Mouse (Mus musculus): ENCODE measurements around the gene Dclk2. TPM values are rescaled to one million over a fixed set of nuclear protein-coding genes. Genes with fewer than 3 reads are reported as not detected.

Dclk2 gene
- polyA plus RNA-seq, 1 experiment from 2014 or later, result 3.4 TPM

GRCm38 (mm10) chr3:86762456-86762855, 158.2 kb downstream of the Dclk2 start:
- WGBS, result 87% methylated on average over 4 of the region's 4 CpGs
- no peak overlapping the region for H3K27ac ChIP-seq
- no peak overlapping the region for H3K4me3 ChIP-seq (replicated peaks)
- H3K9me3 ChIP-seq (replicated peaks), result no peaks in the 10 kb centered on the region
- no peaks in the 10 kb centered on the region for H3K36me3 ChIP-seq
- H3K4me1 ChIP-seq, result no peaks in the 10 kb centered on the region
- H3K9ac ChIP-seq, result no peak overlapping the region
- H3K27me3 ChIP-seq, result no peaks in the 10 kb centered on the region
- H3K4me2 ChIP-seq, result no peak overlapping the region
- no peak for ATAC-seq (replicated peaks; ENCODE audit: low FRiP score)

- 87% methylated on average over 6 of the region's 6 CpGs for WGBS
- Histone ChIP-seq H3K4me3 (replicated peaks) (no peak overlapping the region), H3K27me3 (no peaks in the 10 kb centered on the region), H3K9me3 (replicated peaks) (no peaks in the 10 kb centered on the region), H3K4me1 (no peaks in the 10 kb centered on the region), H3K9ac (no peak overlapping the region), H3K27ac (no peak overlapping the region), H3K4me2 (no peak overlapping the region), H3K36me3 (no peaks in the 10 kb centered on the region)
- ATAC-seq (replicated peaks; ENCODE audit: low FRiP score), result no peak
These were observed 158.6 kb downstream of the Dclk2 start for GRCm38 (mm10) chr3:86762036-86762415.

GRCm38 (mm10) chr3:86761095-86762035, 159.3 kb downstream of the Dclk2 start:
- Histone ChIP-seq H3K9ac (no peak overlapping the region), H3K27me3 (no peaks in the 10 kb centered on the region), H3K9me3 (replicated peaks) (no peaks in the 10 kb centered on the region), H3K4me3 (replicated peaks) (no peak overlapping the region), H3K36me3 (no peaks in the 10 kb centered on the region), H3K27ac (no peak overlapping the region), H3K4me2 (no peak overlapping the region), H3K4me1 (no peaks in the 10 kb centered on the region)
- 61% methylated on average over 9 of the region's 9 CpGs for WGBS
- ATAC-seq (replicated peaks; ENCODE audit: low FRiP score), result peak; percentile 69; the same call in 1 of the 2 replicates

- Histone ChIP-seq H3K27me3 (no peaks in the 10 kb centered on the region), H3K4me1 (no peaks in the 10 kb centered on the region), H3K27ac (no peak overlapping the region), H3K4me2 (no peak overlapping the region), H3K4me3 (replicated peaks) (no peak overlapping the region), H3K9me3 (replicated peaks) (no peaks in the 10 kb centered on the region), H3K9ac (no peak overlapping the region), H3K36me3 (no peaks in the 10 kb centered on the region)
- no peak for ATAC-seq (replicated peaks; ENCODE audit: low FRiP score)
- 75% methylated on average over 7 of the region's 7 CpGs for WGBS
These were observed 160.2 kb downstream of the Dclk2 start for GRCm38 (mm10) chr3:86760474-86760873.

GRCm38 (mm10) chr3:86759834-86760233, 160.8 kb downstream of the Dclk2 start:
- Histone ChIP-seq H3K27me3 (no peaks in the 10 kb centered on the region), H3K36me3 (no peaks in the 10 kb centered on the region), H3K9me3 (replicated peaks) (no peaks in the 10 kb centered on the region), H3K9ac (no peak overlapping the region), H3K4me2 (no peak overlapping the region), H3K27ac (no peak overlapping the region), H3K4me3 (replicated peaks) (no peak overlapping the region), H3K4me1 (peaks cover 3% of the 10 kb centered on the region)
- ATAC-seq (replicated peaks; ENCODE audit: low FRiP score), result no peak
- WGBS, result 67% methylated on average over 8 of the region's 8 CpGs

GRCm38 (mm10) chr3:86759383-86759782, 161.3 kb downstream of the Dclk2 start:
- H3K9me3 ChIP-seq (replicated peaks), result no peaks in the 10 kb centered on the region
- no peaks in the 10 kb centered on the region for H3K36me3 ChIP-seq
- no peak overlapping the region for H3K4me3 ChIP-seq (replicated peaks)
- H3K27me3 ChIP-seq, result no peaks in the 10 kb centered on the region
- ATAC-seq (replicated peaks; ENCODE audit: low FRiP score), result no peak
- H3K4me1 ChIP-seq, result peaks cover 7% of the 10 kb centered on the region
- 75% methylated on average over 1 of the region's 1 CpGs for WGBS
- H3K9ac ChIP-seq, result no peak overlapping the region
- no peak overlapping the region for H3K4me2 ChIP-seq
- no peak overlapping the region for H3K27ac ChIP-seq

- no peaks in the 10 kb centered on the region for H3K27me3 ChIP-seq
- H3K4me3 ChIP-seq (replicated peaks), result no peak overlapping the region
- H3K9ac ChIP-seq, result no peak overlapping the region
- H3K4me2 ChIP-seq, result no peak overlapping the region
- no peak overlapping the region for H3K27ac ChIP-seq
- no peak for ATAC-seq (replicated peaks; ENCODE audit: low FRiP score)
- WGBS, result 79% methylated on average over 6 of the region's 6 CpGs
- H3K4me1 ChIP-seq, result peaks cover 11% of the 10 kb centered on the region
- H3K9me3 ChIP-seq (replicated peaks), result no peaks in the 10 kb centered on the region
- H3K36me3 ChIP-seq, result no peaks in the 10 kb centered on the region
These were observed 161.9 kb downstream of the Dclk2 start for GRCm38 (mm10) chr3:86758727-86759126.

GRCm38 (mm10) chr3:86756548-86756947, 164.1 kb downstream of the Dclk2 start:
- Histone ChIP-seq H3K36me3 (no peaks in the 10 kb centered on the region), H3K9ac (no peak overlapping the region), H3K4me3 (replicated peaks) (no peak overlapping the region), H3K27ac (no peak overlapping the region), H3K4me1 (peaks cover 11% of the 10 kb centered on the region), H3K4me2 (no peak overlapping the region), H3K27me3 (no peaks in the 10 kb centered on the region), H3K9me3 (replicated peaks) (no peaks in the 10 kb centered on the region)
- 77% methylated on average over 1 of the region's 1 CpGs for WGBS
- no peak for ATAC-seq (replicated peaks; ENCODE audit: low FRiP score)

GRCm38 (mm10) chr3:86754595-86755557, 165.8 kb downstream of the Dclk2 start:
- H3K9me3 ChIP-seq (replicated peaks), result no peaks in the 10 kb centered on the region
- peak overlapping the region; percentile 60 for H3K27ac ChIP-seq
- H3K4me1 ChIP-seq, result peaks cover 16% of the 10 kb centered on the region
- H3K9ac ChIP-seq, result no peak overlapping the region
- no peak for ATAC-seq (replicated peaks; ENCODE audit: low FRiP score)
- H3K4me2 ChIP-seq, result 0 out of 2 replicates have a peak overlapping the region, but pooled peaks have one; percentile 1
- 70% methylated on average over 14 of the region's 14 CpGs for WGBS
- no peaks in the 10 kb centered on the region for H3K36me3 ChIP-seq
- H3K4me3 ChIP-seq (replicated peaks), result no peak overlapping the region
- no peaks in the 10 kb centered on the region for H3K27me3 ChIP-seq

- no peaks in the 10 kb centered on the region for H3K9me3 ChIP-seq (replicated peaks)
- peak; percentile 73 for ATAC-seq (replicated peaks; ENCODE audit: low FRiP score)
- no peak overlapping the region for H3K9ac ChIP-seq
- H3K27ac ChIP-seq, result no peak overlapping the region; the same call in 1 of the 2 replicates
- H3K36me3 ChIP-seq, result no peaks in the 10 kb centered on the region
- no peaks in the 10 kb centered on the region for H3K27me3 ChIP-seq
- peaks cover 17% of the 10 kb centered on the region for H3K4me1 ChIP-seq
- WGBS, result 27% methylated on average over 6 of the region's 6 CpGs
- 0 out of 2 replicates have a peak overlapping the region, but pooled peaks have one; percentile 1 for H3K4me2 ChIP-seq
- H3K4me3 ChIP-seq (replicated peaks), result no peak overlapping the region
These were observed 166.5 kb downstream of the Dclk2 start for GRCm38 (mm10) chr3:86754178-86754577.

GRCm38 (mm10) chr3:86750652-86751051, 170.0 kb downstream of the Dclk2 start:
- H3K4me1 ChIP-seq, result peaks cover 21% of the 10 kb centered on the region
- no peaks in the 10 kb centered on the region for H3K9me3 ChIP-seq (replicated peaks)
- no peak overlapping the region for H3K4me3 ChIP-seq (replicated peaks)
- H3K27ac ChIP-seq, result no peak overlapping the region
- no peak overlapping the region for H3K4me2 ChIP-seq
- no peaks in the 10 kb centered on the region for H3K36me3 ChIP-seq
- WGBS, result 44% methylated on average over 7 of the region's 7 CpGs
- H3K27me3 ChIP-seq, result no peaks in the 10 kb centered on the region
- no peak for ATAC-seq (replicated peaks; ENCODE audit: low FRiP score)
- H3K9ac ChIP-seq, result no peak overlapping the region
